Mouse (Mus musculus) urinary bladder, postnatal 10 days (tissue): ENCODE results near the gene Pgbd5.

Source experiments
- DNase-seq: peaks from one replicate; pipeline ENCODE4 v3.0.0; 2022; ENCODE audit warnings: low spot score

Pgbd5 gene

DNA sequence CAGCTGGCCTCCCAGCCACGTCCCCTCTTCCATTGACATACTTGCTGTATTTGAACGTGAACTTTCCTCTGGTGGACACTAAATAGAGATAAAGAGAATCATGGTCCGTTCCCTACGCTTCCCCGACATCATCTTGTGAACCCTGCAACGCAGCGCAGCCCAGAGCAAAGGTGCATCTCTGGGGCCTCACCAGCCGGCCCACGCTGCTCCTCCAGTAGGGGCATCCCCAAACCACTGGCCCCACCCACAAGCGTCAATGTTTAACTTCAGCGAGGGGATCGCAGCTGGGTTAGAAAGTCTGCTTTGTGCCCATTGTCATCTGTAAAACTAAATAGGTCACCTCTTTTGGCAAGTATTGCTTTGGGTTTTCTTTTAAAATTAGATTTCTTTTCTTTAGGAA lies 95.5 kb downstream of the Pgbd5 start:
- no peak for DNase-seq

DNA sequence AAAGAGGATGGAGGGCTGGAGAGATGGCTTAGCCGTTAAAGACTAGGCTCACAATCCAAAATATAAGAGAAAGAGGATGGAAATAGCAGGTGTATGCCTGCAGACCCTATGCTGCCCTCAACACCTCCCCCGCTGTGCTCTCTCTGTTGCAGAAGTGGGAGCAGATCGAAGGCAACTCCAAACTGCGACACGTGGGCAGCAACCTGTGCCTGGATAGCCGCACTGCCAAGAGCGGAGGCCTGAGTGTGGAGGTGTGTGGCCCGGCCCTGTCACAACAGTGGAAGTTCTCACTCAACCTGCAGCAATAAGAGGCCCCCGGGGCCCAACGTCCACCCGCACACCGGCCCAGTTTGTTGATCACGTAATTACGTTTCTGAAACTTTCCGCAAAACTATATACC lies 96.3 kb downstream of the Pgbd5 start:
- no peak for DNase-seq

DNA sequence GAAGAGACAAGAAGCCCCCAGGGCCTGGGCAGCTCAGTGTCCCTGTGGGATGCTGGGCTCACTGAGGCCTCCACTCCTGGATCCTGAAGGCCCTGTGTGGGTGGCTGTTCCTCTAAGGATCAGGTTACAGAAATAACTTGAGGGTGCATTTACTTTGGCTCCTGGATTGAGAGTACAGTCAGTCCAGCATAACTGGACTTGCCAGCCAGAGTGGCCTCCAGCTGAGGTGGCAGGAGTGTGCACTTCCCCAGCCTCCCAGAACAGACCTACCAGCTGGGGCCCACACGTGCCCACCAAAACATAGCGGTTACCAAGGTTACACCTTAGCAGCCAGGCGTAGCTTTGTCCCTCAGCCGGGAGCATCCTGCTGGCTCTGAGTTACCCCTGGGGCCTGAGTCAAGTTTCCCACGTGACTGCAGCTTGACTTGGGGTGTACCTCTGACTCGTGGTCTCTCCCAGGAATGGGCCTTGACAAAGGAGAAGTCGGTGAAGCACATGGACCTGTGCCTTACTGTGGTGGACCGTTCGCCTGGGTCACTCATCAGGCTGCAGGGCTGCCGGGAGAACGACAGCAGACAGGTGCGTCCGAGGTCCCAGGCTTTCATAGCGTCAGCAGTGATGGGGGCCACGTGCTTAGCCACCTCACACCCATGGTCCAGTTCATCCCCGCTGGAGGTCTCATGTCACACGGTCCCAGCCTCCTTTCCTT lies 98.9 kb downstream of the Pgbd5 start:
- no peak for DNase-seq

DNA sequence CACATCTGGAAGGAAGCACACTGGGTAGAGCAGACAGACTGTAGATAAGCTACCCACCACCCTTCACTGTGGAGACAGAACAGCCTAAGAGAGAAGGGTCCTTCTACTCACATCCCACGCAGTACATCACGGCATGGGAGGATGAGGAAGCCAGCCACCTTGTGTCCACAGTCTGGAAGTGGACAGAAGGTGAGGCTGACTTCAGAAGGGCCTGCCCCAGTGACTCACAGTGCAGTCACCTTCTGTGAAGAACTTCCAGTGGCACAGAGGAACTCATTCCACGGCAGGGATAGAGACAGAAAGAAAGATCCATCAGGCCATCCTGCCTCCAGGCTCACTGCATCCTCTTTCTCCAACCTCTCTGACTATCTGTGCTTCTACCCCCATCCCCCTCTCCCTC lies 99.7 kb downstream of the Pgbd5 start:
- no peak for DNase-seq

DNA sequence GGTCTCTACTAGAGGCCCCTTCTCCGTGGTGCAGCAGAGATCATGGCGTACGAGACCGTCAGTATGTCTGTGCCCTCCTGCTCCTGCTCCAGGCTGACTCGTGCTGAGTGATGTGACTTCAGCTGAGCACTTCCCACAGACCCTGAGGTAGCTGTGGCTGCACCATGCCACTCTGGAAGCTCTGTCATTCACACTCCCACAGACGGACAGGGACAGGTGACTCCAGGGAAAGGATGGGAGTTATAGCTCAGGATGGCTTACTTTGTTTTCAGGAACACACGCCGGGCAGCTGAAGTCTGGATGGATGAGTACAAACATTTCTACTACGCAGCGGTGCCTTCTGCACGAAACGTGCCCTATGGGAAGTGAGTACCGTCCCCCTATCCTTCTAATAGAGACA lies 103.2 kb downstream of the Pgbd5 start:
- no peak for DNase-seq

DNA sequence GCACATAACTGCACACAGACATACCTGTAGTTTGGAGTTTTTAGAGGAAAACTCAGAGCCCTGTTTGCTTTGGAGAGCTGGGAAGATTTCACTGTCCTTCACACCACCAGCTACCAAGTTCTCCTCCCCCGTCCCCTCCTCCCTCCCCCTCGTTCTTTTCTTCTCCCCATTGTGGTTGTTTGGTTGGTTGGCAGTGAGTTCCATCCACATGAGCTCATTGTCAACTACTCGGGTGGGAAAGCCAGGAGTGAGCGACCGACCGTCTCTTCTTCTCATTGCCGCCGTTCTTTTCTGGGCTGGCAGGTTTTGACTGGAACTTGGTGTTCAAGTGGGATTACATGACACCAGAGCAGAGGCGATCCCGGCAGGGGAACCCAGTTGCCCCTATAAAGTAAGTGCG lies 107.8 kb downstream of the Pgbd5 start:
- DNase-seq = no peak

DNA sequence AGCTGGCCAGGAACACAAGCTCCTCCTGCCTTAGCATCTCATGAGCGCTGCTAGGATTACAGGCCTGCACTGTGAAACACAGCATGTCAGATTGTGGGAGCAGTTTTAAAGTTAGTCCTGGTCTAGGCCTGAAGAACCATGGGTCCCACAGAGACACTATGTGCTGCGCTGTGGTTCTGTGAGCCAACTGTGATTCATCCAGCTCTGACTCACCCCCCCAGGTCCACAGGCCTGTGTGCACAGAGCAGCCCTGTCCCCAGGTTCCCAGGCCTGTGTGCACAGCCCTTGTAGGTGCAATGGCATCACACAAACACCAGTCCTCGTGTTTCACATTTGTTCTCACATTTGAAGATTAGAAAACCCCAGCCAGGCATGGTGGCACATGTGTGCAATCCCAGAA lies 108.4 kb downstream of the Pgbd5 start:
- DNase-seq = no peak

DNA sequence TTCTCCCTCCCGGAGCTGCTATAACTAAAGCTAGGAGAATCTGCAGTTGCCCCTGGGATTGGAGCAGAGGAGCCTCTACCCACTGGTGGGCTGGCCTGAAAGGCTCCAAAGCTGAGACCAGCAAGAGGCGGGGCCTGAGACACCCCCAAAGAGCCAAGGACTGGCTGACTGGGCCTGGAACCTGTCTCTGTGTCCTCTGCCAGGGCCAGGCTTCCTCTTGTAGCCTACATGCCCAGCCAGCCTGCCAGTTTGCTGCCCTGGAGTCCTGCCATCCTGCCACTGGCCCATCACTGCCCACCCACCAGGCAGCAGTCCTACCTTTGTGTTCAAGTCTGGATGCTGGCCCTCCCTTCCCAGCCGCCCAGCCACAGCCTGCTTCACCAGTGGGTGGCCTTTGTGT lies 109.0 kb downstream of the Pgbd5 start:
- no peak for DNase-seq

DNA sequence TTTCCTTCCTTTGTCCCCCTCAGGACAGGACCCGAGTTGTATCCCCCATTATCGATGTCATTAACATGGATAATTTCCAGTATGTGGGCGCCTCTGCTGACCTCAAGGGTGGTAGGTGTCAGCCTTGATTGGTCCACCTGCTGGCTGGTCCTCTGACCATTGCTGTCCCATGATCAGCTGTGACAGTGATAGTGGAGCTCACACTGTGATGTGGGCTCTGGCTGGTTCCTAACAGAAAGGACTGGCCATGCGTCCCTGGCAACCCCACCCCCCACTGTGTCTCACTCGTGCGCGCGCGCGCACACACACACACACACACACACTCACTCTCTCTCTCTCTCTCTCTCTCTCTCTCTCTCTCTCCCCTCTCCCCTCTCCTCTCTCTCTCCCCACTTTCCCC lies 109.8 kb downstream of the Pgbd5 start:
- no peak for DNase-seq

DNA sequence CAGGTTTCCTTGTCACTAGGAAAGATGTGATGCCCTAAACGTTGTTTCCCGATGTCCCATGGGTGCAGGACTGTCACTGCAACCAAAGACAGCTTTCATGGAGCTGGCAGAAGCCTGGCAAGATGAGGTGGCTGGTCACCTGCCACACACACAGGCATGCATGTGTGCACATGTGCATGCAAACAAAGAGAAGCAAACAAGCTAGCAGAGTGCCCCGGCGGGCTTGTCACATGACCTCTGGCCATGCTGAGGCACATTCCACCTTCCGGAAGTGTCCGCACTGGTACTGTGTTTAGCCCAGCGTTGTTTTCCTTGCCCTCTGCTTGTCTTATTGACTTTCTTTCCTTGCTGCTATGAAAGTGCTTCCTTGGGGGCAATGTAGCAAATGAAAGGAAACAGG lies 111.2 kb downstream of the Pgbd5 start:
- DNase-seq = no peak

DNA sequence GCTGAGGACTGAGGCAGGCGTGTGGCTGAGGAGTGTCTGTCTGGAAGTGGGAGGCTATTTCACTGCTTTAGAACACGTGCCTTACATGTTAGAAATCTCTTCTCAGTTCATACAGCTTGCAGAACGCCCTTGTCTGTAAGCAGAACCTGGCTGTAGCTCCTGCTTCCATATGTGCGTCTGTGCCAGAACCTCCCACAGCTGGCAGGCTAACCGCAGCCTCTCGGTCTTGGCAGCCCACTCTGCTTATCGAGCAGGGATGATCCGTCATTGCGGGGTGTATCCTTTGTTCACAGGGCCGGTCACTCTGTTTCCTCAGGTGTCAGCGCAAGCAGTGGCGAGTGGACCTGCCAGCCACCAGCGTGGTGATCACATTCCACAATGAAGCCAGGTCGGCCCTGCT lies 116.1 kb downstream of the Pgbd5 start:
- no peak for DNase-seq

DNA sequence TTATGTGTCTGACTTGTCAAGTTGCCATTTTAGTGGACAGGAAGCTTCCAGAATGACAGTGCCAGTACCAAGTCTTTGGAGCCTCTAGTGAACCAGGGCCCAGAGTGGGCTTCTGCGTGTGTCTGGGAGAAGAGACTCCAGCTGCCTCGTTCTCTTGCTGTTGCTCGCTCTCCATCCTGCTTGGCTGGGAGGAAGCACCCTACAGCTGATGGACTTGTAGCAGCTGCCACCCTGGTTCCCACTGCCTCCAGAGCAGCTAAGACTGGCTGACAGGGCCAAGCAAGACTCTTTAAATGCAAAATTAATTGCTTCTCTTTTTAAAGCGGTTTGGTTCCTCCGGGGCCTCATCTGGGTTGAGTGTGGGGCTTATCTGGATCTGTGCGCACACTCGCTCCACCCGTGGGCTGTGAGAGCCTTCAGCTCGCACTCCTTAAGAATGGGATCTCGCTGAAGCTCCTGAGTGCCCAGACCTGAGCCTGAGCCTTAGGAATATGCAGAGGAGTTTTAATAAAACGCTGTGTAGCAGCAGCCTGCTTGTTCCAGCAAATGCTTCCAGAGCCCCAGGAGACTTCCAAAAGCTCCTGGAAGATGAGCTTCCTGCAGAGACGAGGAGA lies 118.1 kb downstream of the Pgbd5 start:
- DNase-seq = no peak

DNA sequence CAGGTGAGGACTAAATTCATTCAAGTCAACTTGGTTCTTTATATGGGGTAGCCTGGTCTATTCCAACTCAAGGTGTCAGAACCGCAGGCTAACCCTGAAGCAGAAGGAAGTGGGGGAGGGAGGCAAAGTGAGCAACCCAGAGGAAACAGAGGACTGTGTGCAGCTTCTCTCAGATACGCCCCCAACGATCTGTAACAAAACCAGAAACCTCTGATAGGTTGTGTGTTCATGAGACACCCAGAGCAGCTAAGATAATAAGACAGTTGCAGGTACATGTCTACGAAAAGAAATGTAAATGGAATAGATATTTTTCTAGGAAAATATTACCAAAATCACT lies 120.2 kb downstream of the Pgbd5 start:
- DNase-seq = no peak
